Mouse (Mus musculus) kidney, adult 18-20 months (tissue): ENCODE measurements around the gene Ankfn1.

Experiments used
- DNase-seq: peaks from one replicate; pipeline ENCODE4 v3.0.0; 2021

The Ankfn1 gene

DNA sequence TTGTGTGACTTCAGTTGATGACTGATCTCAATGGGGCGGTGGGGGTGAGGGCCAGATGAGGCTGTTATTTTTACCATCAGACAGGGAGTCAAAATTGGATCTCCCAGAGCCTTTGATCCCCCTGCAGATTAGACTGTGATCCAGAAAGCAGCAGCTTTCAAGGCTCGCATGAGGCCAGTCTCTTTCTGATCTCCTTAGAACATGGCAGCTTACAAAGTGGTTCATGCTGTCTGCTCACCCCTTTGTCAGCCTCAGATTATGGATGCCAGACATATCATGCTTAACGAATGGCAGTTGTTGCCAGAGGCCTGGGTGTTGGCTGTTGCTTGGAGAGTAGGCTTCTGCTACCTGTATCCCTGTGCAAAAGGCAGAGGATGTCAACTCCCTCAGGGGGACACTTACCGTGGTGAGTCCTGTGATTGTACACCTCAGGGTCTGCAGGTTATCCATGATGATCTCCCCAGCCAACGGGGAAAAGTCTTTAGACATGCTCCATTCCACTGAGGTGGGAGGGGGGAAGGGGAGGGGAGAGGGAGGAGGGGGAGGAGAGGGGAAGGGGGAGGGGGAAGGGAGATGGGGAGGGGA is 321.7 kb downstream of the Ankfn1 start:
- no peak for DNase-seq

DNA sequence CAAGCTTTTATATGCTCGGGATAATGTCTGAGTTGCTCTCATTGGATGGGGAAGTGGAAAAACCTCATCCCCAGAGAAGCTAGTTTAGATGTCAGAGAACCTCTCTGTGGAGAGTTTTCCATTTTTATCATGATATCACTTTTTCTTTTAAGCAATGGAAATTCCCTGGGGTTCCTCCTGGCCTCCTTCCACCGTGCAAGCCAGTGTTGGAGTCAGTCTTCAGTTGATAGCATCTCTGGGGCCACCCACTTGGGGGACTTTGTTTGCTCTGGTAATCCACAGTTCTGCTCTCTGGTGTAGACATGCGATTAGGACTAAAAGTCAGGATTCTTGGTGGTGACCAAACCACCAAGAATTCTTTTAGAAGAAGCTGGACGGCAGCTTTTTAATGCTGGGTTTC is 322.8 kb downstream of the Ankfn1 start:
- DNase-seq: no peak

DNA sequence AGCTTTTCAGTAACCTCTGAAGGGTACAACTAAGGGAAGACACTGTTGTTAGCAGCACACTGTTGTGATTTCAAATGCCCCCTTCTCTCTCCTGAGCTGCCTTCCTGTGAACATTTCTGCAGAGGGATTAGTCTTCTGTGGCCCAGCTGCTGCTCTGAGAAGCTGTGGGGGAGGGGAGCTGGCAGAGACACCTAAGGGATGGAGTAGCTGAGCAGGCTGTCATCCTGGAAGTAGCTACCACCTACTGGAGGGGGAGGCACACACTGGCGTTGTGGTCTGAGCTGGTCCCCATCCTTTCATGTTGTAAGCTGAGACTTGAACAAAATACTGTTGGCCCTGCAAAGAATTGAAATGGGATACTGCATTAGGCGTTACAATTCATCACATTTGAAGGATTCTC is 324.6 kb downstream of the Ankfn1 start:
- no peak for DNase-seq

DNA sequence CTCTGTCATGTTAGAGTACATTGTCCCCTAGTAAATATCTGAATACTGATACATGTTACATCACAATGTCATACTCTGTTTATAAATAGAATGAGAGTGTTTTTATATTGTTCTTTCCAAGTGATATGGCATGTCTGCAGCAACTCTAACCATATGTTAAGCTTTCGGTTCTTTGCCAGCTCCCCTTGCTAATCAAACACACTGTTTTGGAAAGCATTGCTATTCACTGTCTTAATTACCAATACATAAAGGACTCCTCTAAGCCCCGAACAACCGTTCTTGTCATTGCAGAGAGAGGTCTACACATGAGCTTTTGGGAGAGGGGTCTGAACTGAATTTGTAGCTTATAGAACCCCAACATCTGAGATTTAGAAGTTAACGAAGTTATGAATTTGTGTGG is 327.0 kb downstream of the Ankfn1 start:
- no peak for DNase-seq

DNA sequence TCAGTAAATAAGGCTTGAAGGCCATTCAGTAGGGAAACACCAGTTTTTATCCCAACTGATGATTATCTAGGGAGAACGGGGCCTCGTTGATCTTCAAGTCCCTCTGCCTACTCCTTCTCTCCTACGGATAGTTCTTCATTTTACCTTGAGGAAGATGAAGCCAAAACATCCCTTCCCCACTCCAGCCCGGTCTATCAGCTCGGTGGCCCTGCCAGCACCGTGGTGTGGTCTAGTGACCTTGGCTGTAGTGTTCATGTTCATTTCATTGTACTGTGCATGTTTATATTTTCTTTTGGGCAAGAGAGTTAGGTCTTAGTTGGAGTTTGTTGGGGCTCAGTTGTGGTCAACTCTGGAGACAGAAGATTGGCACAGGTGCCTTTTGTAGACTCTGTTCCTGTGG is 328.5 kb downstream of the Ankfn1 start:
- no peak for DNase-seq

DNA sequence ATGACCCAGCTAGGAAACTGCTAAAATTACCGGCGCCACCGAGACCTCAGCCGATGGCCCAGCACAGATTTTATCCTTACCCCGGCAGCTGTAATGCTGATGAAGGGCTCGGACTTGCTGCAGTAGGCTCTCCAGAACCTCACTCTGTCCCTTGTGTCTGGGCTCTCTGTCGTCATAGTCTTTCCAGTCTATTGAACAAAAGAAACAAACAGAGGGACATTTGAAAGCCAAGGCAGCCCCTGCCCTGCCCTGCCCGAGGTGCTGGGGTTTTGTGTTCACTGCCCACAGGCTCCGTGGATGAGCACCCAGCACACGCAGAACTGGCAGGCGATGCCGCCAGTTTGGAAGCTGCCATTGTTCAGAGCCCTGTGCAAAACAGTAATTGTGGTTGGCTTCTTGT is 330.0 kb downstream of the Ankfn1 start:
- no peak for DNase-seq

DNA sequence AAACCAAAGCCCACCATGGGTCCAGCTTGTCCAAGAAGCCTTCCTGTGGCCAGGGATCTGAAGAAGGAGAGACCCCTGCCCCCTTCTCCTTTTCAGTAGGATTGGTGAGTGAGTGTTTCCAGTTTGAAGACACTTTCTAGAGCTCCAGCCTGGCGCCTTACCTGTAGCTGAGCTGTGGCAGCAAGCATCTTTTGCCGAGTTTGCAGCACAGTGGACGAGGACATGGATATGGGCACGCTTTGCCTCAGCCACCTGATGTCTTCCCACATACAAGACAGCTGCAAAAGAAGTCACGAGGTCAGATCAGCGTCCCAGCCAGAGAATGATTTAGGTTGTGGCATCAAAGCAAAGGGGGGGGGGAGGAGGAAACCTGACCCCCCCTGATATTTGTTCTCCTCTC is 336.9 kb downstream of the Ankfn1 start:
- DNase-seq: no peak

DNA sequence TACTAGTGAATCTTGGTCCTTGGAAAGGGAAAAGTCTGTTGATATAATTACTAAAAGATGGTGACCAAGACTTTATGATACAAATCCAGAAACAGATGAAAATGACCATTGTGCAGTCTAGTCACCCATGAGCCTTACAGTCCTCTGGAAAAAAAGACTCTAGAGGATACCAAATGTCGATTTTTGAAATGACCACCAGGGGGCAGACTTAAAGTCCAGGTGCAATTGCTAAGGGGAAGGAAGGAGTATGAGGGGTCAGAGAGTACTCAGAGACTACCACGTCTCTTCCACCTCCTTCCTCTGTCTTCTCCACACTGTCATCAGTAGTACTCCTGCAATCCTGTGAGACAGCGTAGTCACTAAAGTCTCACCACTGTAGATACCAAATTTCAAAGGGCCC is 353.1 kb downstream of the Ankfn1 start:
- no peak for DNase-seq

DNA sequence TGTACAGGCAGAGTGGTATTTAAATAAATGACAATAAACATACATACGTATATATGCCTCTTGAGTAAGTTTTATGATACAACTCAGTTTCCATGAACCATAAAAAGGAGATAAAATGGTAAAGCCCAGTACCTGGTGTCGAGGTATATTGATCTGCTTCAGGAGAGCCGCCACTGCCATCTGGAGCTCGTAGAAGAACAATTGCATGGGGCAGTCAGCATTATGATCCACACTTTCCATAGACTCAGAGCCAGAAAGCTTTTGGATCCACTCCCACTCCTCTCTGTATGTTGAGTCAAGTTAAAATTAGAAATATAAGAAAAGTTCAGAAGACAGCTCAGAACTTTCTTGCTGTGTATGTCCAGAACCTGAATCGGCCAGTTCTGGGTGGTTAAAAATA is 354.8 kb downstream of the Ankfn1 start:
- no peak for DNase-seq

DNA sequence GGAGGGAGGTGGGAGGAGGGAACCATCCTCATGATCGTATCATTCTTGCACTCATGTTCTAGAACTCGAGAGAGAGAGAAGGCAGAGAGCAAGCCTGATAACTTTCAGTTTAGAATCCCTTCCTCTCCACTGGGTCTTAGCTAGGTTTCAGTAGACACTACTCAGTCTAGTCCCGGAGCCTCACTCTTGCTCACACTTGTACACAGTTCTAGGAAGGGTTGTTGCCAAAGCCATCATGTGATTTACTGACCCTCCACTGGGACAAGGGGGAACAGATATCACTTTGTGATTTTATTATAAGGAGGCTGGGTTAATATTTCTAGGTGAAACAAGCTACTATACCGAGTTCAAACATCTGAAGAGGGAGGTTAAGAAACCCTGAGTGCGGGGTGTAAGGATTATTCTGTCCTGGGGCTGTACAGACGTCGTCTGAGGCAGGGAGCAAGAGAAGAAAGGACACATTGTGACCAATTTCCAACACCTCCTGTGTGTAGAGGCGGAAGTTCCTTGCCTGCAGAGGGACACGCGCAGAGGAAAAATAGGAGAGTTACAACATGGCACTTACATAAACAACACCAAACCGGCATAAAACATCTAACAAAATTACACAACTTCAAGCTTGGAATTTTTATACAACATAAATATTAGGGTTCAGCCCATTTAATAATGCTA is 356.6 kb downstream of the Ankfn1 start:
- no peak for DNase-seq

DNA sequence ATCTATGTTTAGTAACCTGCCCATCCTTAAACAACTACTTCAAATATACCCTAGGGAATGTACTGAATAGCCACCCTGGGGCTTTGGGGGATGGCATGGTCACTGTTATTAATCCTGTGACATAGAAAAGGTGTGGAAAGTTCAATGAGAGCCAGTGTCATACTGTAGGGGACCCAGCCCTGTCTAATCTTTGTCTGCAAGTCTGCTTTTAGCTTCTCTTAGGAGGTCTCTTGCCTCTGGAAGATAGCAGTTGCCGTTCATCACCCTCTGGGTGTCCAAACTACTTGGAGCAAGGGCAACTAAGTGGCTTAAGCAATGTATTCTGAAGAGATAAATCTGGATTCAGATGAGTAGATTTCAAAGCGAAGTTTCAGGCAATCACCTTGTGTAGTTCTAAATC is 357.6 kb downstream of the Ankfn1 start:
- DNase-seq: no peak

DNA sequence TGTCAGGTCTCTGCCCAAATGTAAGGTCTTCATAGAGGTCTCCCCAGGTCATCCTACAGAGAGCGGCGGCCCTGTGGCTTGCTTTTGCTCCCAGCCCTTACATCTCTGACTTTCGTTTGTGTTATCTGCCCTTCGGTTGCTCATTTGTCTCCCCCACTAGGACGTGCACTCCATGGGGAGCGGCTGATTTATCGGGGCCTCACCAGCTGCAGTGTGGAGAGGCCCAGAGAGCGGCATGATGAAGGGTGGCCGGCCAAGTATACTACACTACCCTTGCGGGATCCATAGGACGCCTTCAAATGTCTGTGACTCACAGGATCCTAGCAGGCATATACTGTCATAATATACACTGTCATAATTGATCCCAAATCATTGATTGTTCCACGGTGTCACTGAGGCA is 358.8 kb downstream of the Ankfn1 start:
- no peak for DNase-seq

DNA sequence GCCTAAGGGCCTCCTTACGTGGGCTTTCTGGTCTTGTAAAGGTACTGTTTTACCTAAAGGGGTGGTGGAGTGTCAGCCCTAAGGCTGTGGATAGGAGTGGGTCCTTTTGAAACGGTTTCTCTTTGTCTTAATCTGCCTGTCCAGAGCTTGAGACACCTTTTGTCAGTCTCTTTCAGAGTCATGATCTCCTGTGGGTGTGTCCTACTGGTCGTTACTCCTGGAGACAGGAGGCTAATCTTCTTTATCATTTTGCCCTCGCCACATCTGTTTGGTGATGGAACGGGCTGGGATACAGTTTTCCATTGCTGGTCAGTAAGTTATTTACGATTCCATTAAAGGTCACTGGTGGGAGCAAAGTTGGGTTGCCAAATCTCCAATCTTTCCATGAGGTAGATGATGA is 360.7 kb downstream of the Ankfn1 start:
- no peak for DNase-seq

DNA sequence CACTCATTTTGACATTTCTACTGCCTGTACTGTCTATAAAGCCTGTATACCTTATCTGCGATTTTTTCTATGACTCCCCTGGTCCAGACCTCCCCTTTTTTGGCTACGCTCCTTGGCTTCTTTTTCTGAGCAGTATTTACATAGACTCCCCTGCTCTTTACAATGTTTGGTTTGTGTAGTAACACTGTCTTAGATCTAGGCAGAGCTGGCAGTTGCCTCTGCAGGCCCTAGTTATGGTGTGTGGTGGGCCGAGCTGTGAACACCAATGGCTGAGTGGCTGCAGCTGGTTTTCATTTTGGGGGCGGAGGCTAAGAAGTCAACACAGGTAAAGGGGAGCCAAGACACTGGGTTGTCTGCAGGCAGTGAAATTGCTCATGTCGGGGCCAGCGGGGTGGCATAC is 368.7 kb downstream of the Ankfn1 start:
- no peak for DNase-seq

DNA sequence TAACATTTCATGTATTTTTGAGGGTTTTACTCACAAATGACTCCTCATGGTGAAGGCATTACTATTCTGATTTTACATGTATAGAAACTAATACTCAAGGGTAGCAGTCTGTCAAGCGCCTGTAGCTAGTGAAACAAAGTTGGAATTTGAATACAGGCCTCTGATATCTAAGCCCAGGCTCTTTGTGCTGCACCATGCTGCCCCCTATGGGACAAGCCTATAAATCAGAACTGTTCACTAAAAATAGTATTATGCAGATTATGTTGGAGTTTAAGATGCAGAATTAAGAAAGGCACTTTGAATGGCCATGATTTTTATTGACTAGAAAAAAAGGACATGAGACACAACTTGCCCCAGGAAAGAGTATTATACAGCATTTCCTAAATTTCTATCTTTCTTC is 373.0 kb downstream of the Ankfn1 start:
- DNase-seq: no peak

DNA sequence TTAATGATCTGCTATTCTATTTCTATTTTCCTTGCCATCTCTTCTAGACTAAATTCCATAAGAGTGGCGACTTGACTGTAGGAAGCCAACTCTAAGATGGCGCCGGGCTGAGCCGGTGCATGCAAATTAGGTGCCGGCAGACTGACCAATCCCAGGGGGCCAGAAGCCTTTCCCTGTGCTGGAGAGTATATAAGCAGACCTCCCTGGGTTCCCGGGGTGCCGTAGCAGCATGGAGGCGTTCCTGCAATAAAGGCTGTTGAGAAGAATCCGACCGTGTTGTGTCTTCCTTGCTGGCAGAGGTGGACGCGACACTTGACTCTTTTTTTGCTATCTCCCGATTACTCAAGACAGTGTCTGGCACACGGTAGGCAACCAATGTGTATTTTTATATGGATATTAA is 374.0 kb downstream of the Ankfn1 start:
- no peak for DNase-seq

DNA sequence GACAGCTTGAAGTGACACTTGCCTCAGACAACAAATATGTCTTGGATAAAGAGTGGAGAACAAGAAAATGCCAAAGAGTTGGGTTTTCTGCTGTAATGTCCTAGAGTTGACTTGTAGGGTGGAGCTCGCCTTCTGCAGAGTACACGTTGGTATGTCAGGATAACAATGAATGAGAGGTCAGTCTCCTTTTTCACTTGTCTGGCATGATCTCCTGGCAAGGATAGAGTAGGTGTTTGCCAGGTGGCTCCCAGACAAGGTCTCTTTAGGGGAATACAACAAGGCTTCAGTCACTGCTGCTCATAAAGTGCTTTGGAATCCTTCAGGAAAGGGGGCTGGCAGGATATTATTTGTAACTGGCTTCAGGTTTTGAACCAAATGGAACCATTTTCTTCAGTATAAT is 388.6 kb downstream of the Ankfn1 start:
- no peak for DNase-seq

DNA sequence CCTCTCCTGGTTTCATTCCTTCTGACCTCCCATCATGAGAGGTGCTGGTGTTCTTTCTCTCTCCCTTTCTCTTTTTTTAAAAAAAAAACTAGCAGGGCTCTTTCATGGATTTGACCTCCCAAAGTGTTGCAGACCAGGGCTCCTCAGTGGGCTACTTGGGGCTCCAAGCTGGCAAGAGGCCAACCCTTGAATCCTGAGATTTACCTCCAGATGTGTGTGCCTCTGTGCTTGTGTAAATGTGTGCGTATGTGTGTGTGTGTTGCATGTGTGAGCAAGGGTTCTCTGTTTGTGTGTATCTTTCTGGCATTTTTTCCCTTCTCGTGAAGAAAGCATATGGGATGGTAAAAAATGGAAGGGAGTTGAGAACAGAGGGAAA is 394.8 kb downstream of the Ankfn1 start:
- no peak for DNase-seq

DNA sequence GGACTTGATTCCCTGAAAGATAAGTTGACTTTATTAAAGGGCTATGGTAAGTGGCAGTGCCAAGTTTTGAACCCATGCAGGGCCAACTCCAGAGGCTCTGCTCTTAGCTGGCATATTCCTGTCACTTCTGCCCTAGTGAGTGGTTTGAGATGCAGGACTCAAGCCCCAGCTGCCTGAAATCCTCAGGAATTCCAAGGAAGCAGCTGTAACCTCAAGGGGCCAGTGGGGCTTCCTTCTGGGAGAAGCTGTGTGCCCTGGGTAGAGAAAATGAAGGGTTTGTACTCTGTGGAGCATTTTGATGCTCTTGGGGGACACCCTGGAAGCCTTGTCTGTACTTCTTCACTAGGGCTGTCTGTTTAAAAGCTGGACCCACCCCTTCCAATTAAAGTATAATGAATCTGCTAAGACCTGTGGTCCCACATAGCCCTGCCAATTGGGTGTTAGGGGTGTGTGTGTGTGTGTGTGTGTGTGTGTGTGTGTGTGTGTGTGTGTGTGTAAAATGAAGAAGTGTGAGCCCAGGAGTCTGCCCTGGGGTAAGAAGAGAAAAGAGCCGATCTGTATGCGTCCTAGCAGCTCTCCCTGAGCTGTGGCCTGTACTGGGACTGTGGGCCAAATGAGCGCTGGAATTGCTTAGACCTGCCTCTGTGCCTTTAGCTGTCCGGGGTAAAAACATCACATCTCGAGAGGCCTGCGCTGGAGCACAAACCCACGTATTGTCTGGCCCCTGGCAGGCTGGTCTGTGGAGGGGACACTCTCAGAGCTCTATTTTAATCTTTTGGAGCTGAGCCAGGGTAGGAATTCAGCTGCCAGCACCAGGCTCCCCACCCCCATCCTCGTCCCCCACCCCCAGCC is 395.4 kb downstream of the Ankfn1 start:
- no peak for DNase-seq

DNA sequence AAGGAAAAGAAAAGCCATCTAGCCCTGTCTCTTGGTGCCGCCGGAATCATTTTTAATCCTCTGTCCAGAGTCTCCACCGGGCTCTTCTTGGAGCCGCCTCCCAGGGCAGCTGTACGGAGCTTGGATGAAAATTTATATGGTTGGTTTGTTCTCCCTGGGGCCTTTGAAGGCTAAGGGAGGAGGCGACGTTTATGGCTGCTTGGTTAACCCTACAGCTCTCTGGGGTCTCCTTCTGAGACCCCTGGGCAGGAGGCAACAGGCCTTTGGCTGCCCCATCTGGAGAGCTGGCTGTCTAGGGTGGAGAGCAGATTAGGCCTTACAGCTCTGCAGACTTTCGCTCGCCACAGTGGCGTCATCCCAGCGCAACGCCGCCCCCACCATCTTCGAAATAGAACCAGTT is 406.5 kb downstream of the Ankfn1 start:
- DNase-seq: no peak

DNA sequence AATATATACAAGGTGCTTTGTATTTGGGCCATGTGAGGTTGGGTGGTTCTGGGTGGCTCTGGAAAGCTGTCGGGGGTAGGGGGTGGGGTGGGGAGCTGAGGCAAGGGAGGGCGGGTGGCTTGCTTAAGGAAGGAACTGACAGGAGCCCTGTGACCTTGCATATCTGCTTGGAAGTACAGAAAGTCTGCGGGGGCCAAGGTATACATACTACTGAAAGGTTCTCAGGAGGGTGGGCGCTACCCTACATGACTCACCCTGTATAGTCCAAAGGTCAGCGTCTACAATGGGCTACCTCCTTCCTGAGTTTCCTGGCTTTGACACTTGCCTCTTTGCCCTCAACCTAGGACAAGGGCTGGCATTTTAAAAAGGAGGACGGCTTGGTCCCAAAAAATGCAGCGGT is 407.1 kb downstream of the Ankfn1 start:
- no peak for DNase-seq

DNA sequence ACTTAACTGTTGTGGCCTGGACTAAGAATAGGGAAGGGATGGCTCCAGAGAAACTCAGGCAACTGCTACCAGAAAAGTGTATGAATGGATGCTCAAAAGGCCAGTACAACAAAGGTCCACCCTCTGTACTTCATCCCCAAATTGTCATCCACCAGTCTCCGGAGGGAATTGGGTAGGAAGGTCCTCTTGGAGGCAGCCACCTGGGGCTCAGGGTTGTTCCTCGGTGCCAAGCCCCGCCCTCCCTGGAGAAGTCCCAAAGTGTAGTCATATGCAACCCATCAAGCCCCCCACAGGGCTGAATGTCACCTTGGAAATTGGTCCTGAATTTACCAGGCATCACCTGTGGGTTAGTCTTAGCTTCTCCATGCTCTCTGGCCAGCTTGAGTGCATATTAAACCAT is 413.5 kb downstream of the Ankfn1 start:
- DNase-seq: no peak

DNA sequence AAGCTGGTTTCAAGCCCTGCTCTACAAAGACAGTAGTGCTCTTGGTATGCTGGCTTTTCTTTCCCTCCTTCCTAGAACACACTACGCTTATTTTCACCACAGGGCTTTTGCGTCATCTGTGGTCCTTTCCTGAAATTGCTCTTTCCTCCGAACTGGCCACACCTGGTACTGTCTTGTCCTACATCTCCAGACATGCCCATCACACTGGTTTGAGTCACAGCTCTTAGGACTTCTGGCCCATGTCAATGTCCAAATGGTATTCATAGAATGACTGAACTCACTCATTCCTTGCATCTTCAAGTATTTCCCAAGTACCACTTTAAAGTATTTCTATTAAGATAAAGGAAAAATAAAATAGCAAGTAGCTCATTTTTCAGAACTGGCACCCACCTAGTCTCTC is 416.6 kb downstream of the Ankfn1 start:
- no peak for DNase-seq

DNA sequence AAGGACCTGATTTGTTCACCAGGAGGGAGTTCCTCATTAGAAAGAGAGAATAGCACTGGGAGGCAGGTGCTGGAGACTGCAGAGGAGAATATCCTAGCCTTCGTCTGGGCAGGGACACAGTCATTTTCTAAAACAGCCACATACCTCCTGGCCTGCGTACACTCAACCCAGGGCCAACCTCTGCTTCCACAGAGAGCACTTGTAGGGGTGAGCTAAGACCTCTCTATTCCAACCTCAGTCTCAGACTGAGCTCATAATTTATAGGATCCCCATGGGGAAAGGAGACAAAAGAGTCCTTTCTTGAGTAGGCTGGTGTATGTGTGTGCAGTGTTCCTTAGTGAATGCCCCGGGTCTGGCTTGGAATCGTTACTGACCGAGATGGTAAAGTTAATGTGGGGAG is 418.9 kb downstream of the Ankfn1 start:
- DNase-seq: no peak

DNA sequence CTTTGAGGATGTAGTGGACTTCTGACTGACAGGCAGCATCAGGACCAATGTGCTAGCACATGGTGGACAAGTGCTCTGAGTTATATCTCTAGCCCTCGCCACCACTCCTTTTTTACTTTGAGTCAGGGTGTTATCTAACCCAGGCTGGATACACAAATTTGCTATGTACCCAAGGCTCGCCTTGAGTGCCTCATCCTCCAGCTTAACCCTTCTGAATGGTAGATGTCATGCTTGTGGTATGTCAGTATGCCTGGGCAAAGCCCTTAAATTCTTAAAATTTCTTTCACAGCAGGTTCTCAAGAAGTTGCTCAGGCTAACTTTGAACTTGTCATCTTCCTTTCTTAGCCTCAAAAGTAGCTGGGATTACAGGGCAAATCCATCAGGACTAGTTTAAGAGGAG is 421.0 kb downstream of the Ankfn1 start:
- no peak for DNase-seq
